Mouse (Mus musculus) MEL (cell line): ENCODE results near the gene Soat1. TPM values are rescaled to one million over a fixed set of nuclear protein-coding genes. Genes with fewer than 3 reads are reported as not detected.
A peak's percentile ranks its signal among the peaks of the same experiment; 100 is the strongest.

ENCODE experiments used
- DNase-seq: peaks from one replicate; pipeline ENCODE4 v3.0.0; 2011; ENCODE audit warnings: low read depth, low spot score
- H3K27ac ChIP-seq: 2 replicates; pipeline ENCODE4 v1.5.1; 2012; ENCODE audit warnings: low read depth, mild to moderate bottlenecking, control low read depth, low read length, moderate library complexity; ENCODE audit not compliant: control insufficient read depth
- H3K27me3 ChIP-seq, 2 experiments: fragments of 150-350 bp in 1 of 2; sonication (generic) in 1 of 2; 2 replicates each; pipeline ENCODE4 v1.6.1; 2012; ENCODE audit warnings: low read length in 2 of 2, mild to moderate bottlenecking in 2 of 2, improper control_type of control experiment in 1 of 2, moderate library complexity in 1 of 2; ENCODE audit not compliant: insufficient read depth in 2 of 2, control insufficient read depth in 1 of 2
- H3K36me3 ChIP-seq, 2 experiments: 2 replicates each; pipeline ENCODE4 v1.6.1; 2012 to 2014; ENCODE audit warnings: low read length in 2 of 2, improper control_type of control experiment in 1 of 2, inconsistent platforms in 1 of 2, mild to moderate bottlenecking in 1 of 2; ENCODE audit not compliant: insufficient read depth in 2 of 2, control insufficient read depth in 1 of 2
- H3K4me1 ChIP-seq, 2 experiments: fragments of 150-350 bp in 1 of 2; sonication (generic) in 1 of 2; 2 replicates each; pipeline ENCODE4 v1.6.1; 2012; ENCODE audit warnings: low read length in 2 of 2, improper control_type of control experiment in 1 of 2, mild to moderate bottlenecking in 1 of 2; ENCODE audit not compliant: insufficient read depth in 2 of 2, control insufficient read depth in 1 of 2
- H3K4me3 ChIP-seq, 2 experiments: fragments of 150-350 bp in 1 of 2; sonication (generic) in 1 of 2; 2 replicates each; pipeline ENCODE4 v1.5.1; 2012; ENCODE audit warnings: low read depth in 2 of 2, low read length in 2 of 2, mild to moderate bottlenecking in 2 of 2, moderate library complexity in 2 of 2, control low read depth in 1 of 2, improper control_type of control experiment in 1 of 2; ENCODE audit not compliant: control insufficient read depth in 1 of 2, insufficient read depth in 1 of 2
- H3K79me2 ChIP-seq: 2 replicates; pipeline ENCODE4 v1.6.1; 2012; ENCODE audit warnings: mild to moderate bottlenecking, low read length, moderate library complexity; ENCODE audit not compliant: control insufficient read depth, poor library complexity, insufficient read depth
- H3K9ac ChIP-seq: 2 replicates; pipeline ENCODE4 v1.6.1; 2012; ENCODE audit warnings: low read depth, mild to moderate bottlenecking, control low read depth, low read length, moderate library complexity; ENCODE audit not compliant: control insufficient read depth, poor library complexity, severe bottlenecking
- H3K9me3 ChIP-seq: fragments of 150-350 bp; sonication (generic); replicated peaks from 2 replicates; pipeline ENCODE4 v1.6.1; 2012; ENCODE audit warnings: mild to moderate bottlenecking, low read length, improper control_type of control experiment, moderate library complexity; ENCODE audit not compliant: insufficient read depth
- BHLHE40 ChIP-seq: IDR thresholded peaks from 2 replicates; pipeline ENCODE4 v1.6.1; 2012; ENCODE audit warnings: low read depth, mild to moderate bottlenecking, inconsistent platforms, low read length, improper control_type of control experiment, borderline replicate concordance
- CTCF ChIP-seq, 3 experiments: IDR thresholded peaks in 2 of 3; conservative IDR thresholded peaks in 1 of 3; 2 replicates each; pipeline ENCODE4 v1.5.1; 2011 to 2012; ENCODE audit warnings: low read length in 3 of 3, low read depth in 2 of 3, mild to moderate bottlenecking in 2 of 3, improper control_type of control experiment in 1 of 3, inconsistent platforms in 1 of 3, mixed read lengths in 1 of 3, moderate library complexity in 1 of 3; ENCODE audit not compliant: control insufficient read depth in 1 of 3, insufficient read depth in 1 of 3, poor library complexity in 1 of 3, severe bottlenecking in 1 of 3
- E2F4 ChIP-seq: IDR thresholded peaks from 2 replicates; pipeline ENCODE4 v1.6.1; 2011; ENCODE audit warnings: low read depth, low read length, improper control_type of control experiment, borderline replicate concordance
- ELF1 ChIP-seq: IDR thresholded peaks from 2 replicates; pipeline ENCODE4 v1.6.1; 2014; ENCODE audit warnings: low read depth, mild to moderate bottlenecking, inconsistent platforms, low read length, improper control_type of control experiment, moderate library complexity
- EP300 ChIP-seq, 2 experiments: IDR thresholded peaks; 2 replicates each; pipeline ENCODE4 v1.6.1; 2011; ENCODE audit warnings: improper control_type of control experiment in 2 of 2, low read length in 2 of 2, low read depth in 1 of 2, mild to moderate bottlenecking in 1 of 2
- ETS1 ChIP-seq: IDR thresholded peaks from 2 replicates; pipeline ENCODE4 v1.6.1; 2012; ENCODE audit warnings: low read depth, mild to moderate bottlenecking, inconsistent platforms, low read length, improper control_type of control experiment, moderate library complexity
- GABPA ChIP-seq: IDR thresholded peaks from 2 replicates; pipeline ENCODE4 v1.6.1; 2012; ENCODE audit warnings: low read depth, mild to moderate bottlenecking, inconsistent platforms, low read length, improper control_type of control experiment, moderate library complexity
- GATA1 ChIP-seq: IDR thresholded peaks from 2 replicates; pipeline ENCODE4 v1.6.1; 2011; ENCODE audit warnings: low read depth, low read length, improper control_type of control experiment
- HCFC1 ChIP-seq: IDR thresholded peaks from 2 replicates; pipeline ENCODE4 v1.6.1; 2012; ENCODE audit warnings: low read depth, mild to moderate bottlenecking, inconsistent platforms, low read length, improper control_type of control experiment, moderate library complexity
- JUND ChIP-seq: IDR thresholded peaks from 2 replicates; pipeline ENCODE4 v1.6.1; 2011; ENCODE audit warnings: low read depth, mild to moderate bottlenecking, improper control_type of control experiment, low read length
- MAFK ChIP-seq: IDR thresholded peaks from 2 replicates; pipeline ENCODE4 v1.6.1; 2011; ENCODE audit warnings: low read depth, mild to moderate bottlenecking, low read length, improper control_type of control experiment, borderline replicate concordance
- MAX ChIP-seq: IDR thresholded peaks from 2 replicates; pipeline ENCODE4 v1.6.1; 2011; ENCODE audit warnings: low read length, improper control_type of control experiment
- MEF2A ChIP-seq: IDR thresholded peaks from 2 replicates; pipeline ENCODE4 v1.6.1; 2014; ENCODE audit warnings: low read depth, mild to moderate bottlenecking, inconsistent platforms, low read length, improper control_type of control experiment; ENCODE audit not compliant: poor library complexity, insufficient replicate concordance, severe bottlenecking; ENCODE audit errors: extremely low read depth
- MXI1 ChIP-seq: IDR thresholded peaks from 2 replicates; pipeline ENCODE4 v1.6.1; 2011; ENCODE audit warnings: mild to moderate bottlenecking, low read depth, low read length, improper control_type of control experiment
- MYC ChIP-seq: IDR thresholded peaks from 2 replicates; pipeline ENCODE4 v1.6.1; 2011; ENCODE audit warnings: low read depth, mild to moderate bottlenecking, low read length, improper control_type of control experiment, moderate library complexity
- NRF1 ChIP-seq: IDR thresholded peaks from 2 replicates; pipeline ENCODE4 v1.6.1; 2014; ENCODE audit warnings: low read depth, mild to moderate bottlenecking, inconsistent platforms, low read length, improper control_type of control experiment, moderate library complexity; ENCODE audit not compliant: poor library complexity, insufficient read depth, severe bottlenecking
- POLR2A ChIP-seq, 2 experiments: IDR thresholded peaks; 2 replicates each; pipeline ENCODE4 v1.6.1; 2011 to 2012; ENCODE audit warnings: low read length in 2 of 2, mild to moderate bottlenecking in 2 of 2, control low read depth in 1 of 2, improper control_type of control experiment in 1 of 2, low read depth in 1 of 2, moderate library complexity in 1 of 2; ENCODE audit not compliant: control insufficient read depth in 1 of 2, insufficient read depth in 1 of 2, poor library complexity in 1 of 2
- POLR2AphosphoS2 ChIP-seq: IDR thresholded peaks from 2 replicates; pipeline ENCODE4 v1.6.1; 2011; ENCODE audit warnings: low read length, improper control_type of control experiment
- POLR2AphosphoS5 ChIP-seq: IDR thresholded peaks from 2 replicates; pipeline ENCODE4 v1.6.1; 2012; ENCODE audit warnings: low read depth, borderline replicate concordance, mild to moderate bottlenecking, inconsistent platforms, low read length, moderate library complexity, mixed read lengths
- RAD21 ChIP-seq: IDR thresholded peaks from 2 replicates; pipeline ENCODE4 v1.6.1; 2011; ENCODE audit warnings: mild to moderate bottlenecking, low read depth, low read length, improper control_type of control experiment
- RCOR1 ChIP-seq: IDR thresholded peaks from 2 replicates; pipeline ENCODE4 v1.6.1; 2012; ENCODE audit warnings: low read depth, mild to moderate bottlenecking, inconsistent platforms, low read length, improper control_type of control experiment
- TBP ChIP-seq: IDR thresholded peaks from 2 replicates; pipeline ENCODE4 v1.8.0; 2011; ENCODE audit warnings: low read depth, low read length, improper control_type of control experiment
- TCF12 ChIP-seq: IDR thresholded peaks from 2 replicates; pipeline ENCODE4 v1.6.1; 2014; ENCODE audit warnings: low read depth, mild to moderate bottlenecking, inconsistent platforms, low read length, improper control_type of control experiment, moderate library complexity
- USF1 ChIP-seq: IDR thresholded peaks from 2 replicates; pipeline ENCODE4 v1.6.1; 2014; ENCODE audit warnings: low read depth, mild to moderate bottlenecking, inconsistent platforms, low read length, improper control_type of control experiment, moderate library complexity
- USF2 ChIP-seq, 2 experiments: IDR thresholded peaks; 2 replicates each; pipeline ENCODE4 v1.6.1; 2011 to 2012; ENCODE audit warnings: improper control_type of control experiment in 2 of 2, low read length in 2 of 2, borderline replicate concordance in 1 of 2, inconsistent platforms in 1 of 2, low read depth in 1 of 2, mild to moderate bottlenecking in 1 of 2; ENCODE audit not compliant: insufficient read depth in 1 of 2
- ZC3H11A ChIP-seq: IDR thresholded peaks from 2 replicates; pipeline ENCODE4 v1.6.1; 2012; ENCODE audit warnings: low read depth, mild to moderate bottlenecking, inconsistent platforms, low read length, improper control_type of control experiment
- ZMIZ1 ChIP-seq: IDR thresholded peaks from 2 replicates; pipeline ENCODE4 v1.6.1; 2012; ENCODE audit warnings: low read depth, mild to moderate bottlenecking, inconsistent platforms, low read length, improper control_type of control experiment, moderate library complexity
- ZNF384 ChIP-seq: IDR thresholded peaks from 2 replicates; pipeline ENCODE4 v1.6.1; 2012; ENCODE audit warnings: low read depth, mild to moderate bottlenecking, inconsistent platforms, low read length, improper control_type of control experiment
- polyA plus RNA-seq, 2 experiments: library from polyadenylated mRNA; stranded (reverse) in 1 of 2; unstranded in 1 of 2; fragments of >175 nt in 1 of 2; fragments of >200 nt in 1 of 2; gene quantifications; 2 replicates each; pipeline versions ENCODE4 v1.2.1 to v1.2.4; 2012; ENCODE audit warnings: low replicate concordance in 2 of 2, low read depth in 1 of 2; ENCODE audit not compliant: insufficient read length in 2 of 2, insufficient read depth in 1 of 2, missing spikeins in 1 of 2
- total RNA-seq: library from RNA; depleted of rRNA; stranded (reverse); fragments of 300-350 nt; gene quantifications from 2 replicates; pipeline ENCODE4 v1.2.3, GENCODE M21; 2012

The Soat1 gene
- total and polyA plus RNA-seq, 3 experiments = 2.7 to 10.5 TPM; not detected in 1

GRCm38 (mm10) chr1:156459690-156460089 is 14.4 kb downstream of the Soat1 start:
- H3K27ac ChIP-seq = no peak overlapping the region
- TF ChIP-seq POLR2A (IDR thresholded peaks at IDR 0.05; ENCODE audit: control insufficient read depth in 1 of 2, insufficient read depth in 1 of 2, low read depth in 1 of 2, low read length in 2 of 2, poor library complexity in 1 of 2) = no peak
- TF ChIP-seq POLR2AphosphoS2 = no peak
- TF ChIP-seq ZC3H11A = no peak
- no peak for TF ChIP-seq MAFK
- TF ChIP-seq ZNF384 = no peak
- no peak for TF ChIP-seq BHLHE40
- TF ChIP-seq EP300 (IDR thresholded peaks at IDR 0.05; ENCODE audit: low read depth in 1 of 2, low read length in 2 of 2) = no peak
- TF ChIP-seq CTCF (IDR thresholded peaks at IDR 0.05 in 2 of 3, conservative IDR thresholded peaks at IDR 0.05 in 1 of 3; ENCODE audit: control insufficient read depth in 1 of 3, insufficient read depth in 1 of 3, low read depth in 2 of 3, low read length in 3 of 3, poor library complexity in 1 of 3, severe bottlenecking in 1 of 3) = no peak
- TF ChIP-seq ETS1 = no peak
- no peak for TF ChIP-seq JUND
- no peak for TF ChIP-seq GABPA
- TF ChIP-seq GATA1 = no peak
- TF ChIP-seq USF1 = no peak
- TF ChIP-seq MEF2A = no peak
- peak; percentile 54; the same call in 1 of the 2 replicates for TF ChIP-seq ELF1
- no peak for TF ChIP-seq TBP
- no peak for TF ChIP-seq USF2 (IDR thresholded peaks at IDR 0.05; ENCODE audit: borderline replicate concordance in 1 of 2, insufficient read depth in 1 of 2, low read depth in 1 of 2, low read length in 2 of 2)
- TF ChIP-seq POLR2AphosphoS5 = no peak
- no peak for TF ChIP-seq E2F4
- no peak for TF ChIP-seq NRF1
- no peak for TF ChIP-seq TCF12
- TF ChIP-seq HCFC1 = no peak
- TF ChIP-seq RAD21 = no peak
- TF ChIP-seq MYC = 0 out of 2 replicates have a peak, but pooled peaks have one; percentile 37
- peak; percentile 47; the same call in 1 of the 2 replicates for TF ChIP-seq MAX
- no peak for TF ChIP-seq ZMIZ1
- peak; percentile 53 for TF ChIP-seq MXI1
- TF ChIP-seq RCOR1 = no peak
- H3K27me3 ChIP-seq = no peaks in the 10 kb centered on the region
- H3K36me3 ChIP-seq = peaks cover 0 to 8% of the 10 kb centered on the region in 2 experiments; a peak in 2 of 4 replicates
- H3K4me3 ChIP-seq = no peak overlapping the region
- H3K9me3 ChIP-seq = no peaks in the 10 kb centered on the region
- H3K9ac ChIP-seq = no peak overlapping the region
- peaks cover 0 to 8% of the 10 kb centered on the region in 2 experiments; a peak in 3 of 4 replicates for H3K4me1 ChIP-seq
- DNase-seq = peak; percentile 49
- H3K79me2 ChIP-seq = no peaks in the 10 kb centered on the region
